Mouse (Mus musculus) embryonic stem cell, embryonic (primary cell): ENCODE measurements around the gene Serpina9.

Experiments used
- CTCF ChIA-PET, 4 experiments: fragments of 300-600 bp in 2 of 4; fragments of 350-600 bp in 2 of 4; sonication (Branson Sonifier 250); formaldehyde crosslinking; loops; one replicate each; lab custom pipeline; 2022; ENCODE audit warnings: inconsistent platforms in 2 of 4; lab: Charles Lee
- POLR2A ChIA-PET, 4 experiments: fragments of 300-600 bp in 2 of 4; fragments of 350-600 bp in 2 of 4; sonication (Branson Sonifier 250); formaldehyde crosslinking; loops; one replicate each; lab custom pipeline; 2022; ENCODE audit warnings: antibody characterized with exemption in 4 of 4, inconsistent platforms in 1 of 4; lab: Charles Lee

Serpina9 gene

DNA sequence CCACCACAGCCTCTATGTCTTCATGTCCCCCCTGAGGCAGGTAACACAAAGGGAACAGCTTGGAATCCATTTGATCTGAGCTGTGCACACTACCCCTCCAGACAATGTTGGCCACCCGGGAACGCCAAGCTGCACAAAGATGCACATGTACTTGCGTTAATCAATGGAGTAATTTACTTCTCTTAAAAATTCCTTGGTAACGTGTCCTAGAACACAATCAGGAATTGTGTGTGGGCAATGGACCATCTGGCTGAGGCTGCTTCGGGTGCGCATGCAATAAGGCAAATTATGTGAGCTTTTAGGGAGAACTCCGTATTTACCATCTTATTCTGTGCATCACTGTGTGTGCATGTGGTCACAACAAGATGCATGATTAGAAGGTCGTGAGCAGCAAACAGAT, 13.9 kb downstream of the Serpina9 start:
- ChIA-PET POLR2A (no interaction called here), CTCF (no interaction called here)

GRCm38 (mm10) chr12:103996513-103996912, 17.0 kb downstream of the Serpina9 start:
- ChIA-PET CTCF (interaction anchor here (0.5 to 2.1 kb wide), 11 partner anchors 19 to 1029 kb away, joined by 3 to 12 read pairs (median 4); no protein-coding TSS in a partner anchor), POLR2A (interaction anchor here in 2 of 4 experiments (0.6 to 1.1 kb wide), 2 partner anchors 73 to 1340 kb away, joined by 3 read pairs; no protein-coding TSS in a partner anchor)

DNA sequence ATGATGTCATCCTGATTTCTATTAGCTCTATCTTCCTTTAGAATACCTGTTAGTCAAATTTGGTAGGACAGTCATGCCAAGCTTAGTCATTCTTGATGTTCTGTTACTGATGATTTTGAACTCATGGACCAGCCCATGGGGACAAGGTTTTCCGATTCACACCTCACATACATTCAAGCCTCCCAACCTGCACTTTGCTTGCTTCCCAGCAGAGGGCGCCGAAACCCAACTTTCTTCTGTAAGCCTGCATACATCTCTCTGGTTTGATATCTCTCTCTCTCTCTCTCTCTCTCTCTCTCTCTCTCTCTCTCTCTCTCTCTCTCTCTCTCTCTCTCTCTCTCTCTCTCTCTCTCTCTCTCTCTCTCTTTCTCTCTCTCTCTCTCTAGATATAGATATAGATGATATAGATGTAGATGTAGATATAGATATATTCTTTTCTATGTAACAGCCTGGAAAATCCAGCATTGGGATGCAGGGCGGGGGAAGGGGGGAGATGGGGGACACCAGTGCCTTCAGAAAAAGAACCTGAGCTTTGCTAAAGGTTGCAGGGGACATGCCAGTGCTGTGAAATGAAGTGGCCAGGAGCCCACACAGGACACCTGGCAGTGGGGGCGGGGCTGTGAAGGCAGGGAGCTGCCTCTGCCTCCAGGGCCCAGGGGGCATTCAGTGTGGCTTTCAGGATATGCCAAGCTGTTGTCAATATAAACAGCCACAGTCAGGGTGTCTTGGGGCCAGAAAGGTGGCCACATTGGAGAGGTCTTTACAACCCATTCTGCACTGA, 18.1 kb downstream of the Serpina9 start:
- CTCF ChIA-PET, result interaction anchor here (0.5 to 2.0 kb wide), 18 partner anchors 18 to 1030 kb away, joined by 3 to 12 read pairs (median 4); no protein-coding TSS in a partner anchor
- POLR2A ChIA-PET, result interaction anchor here in 2 of 4 experiments (0.6 to 1.1 kb wide), 2 partner anchors 74 to 1341 kb away, joined by 3 read pairs; no protein-coding TSS in a partner anchor

- POLR2A ChIA-PET, result no interaction called here
- CTCF ChIA-PET, result interaction anchor here in 1 of 4 experiments (0.8 to 1.0 kb wide), 2 partner anchors 15 to 645 kb away, joined by 3 to 4 read pairs; no protein-coding TSS in a partner anchor
These were observed 20.6 kb downstream of the Serpina9 start for GRCm38 (mm10) chr12:103992945-103993344.

- ChIA-PET CTCF (interaction anchor here in 2 of 4 experiments (0.7 to 1.1 kb wide), 2 partner anchors 12 to 431 kb away, joined by 4 to 5 read pairs; no protein-coding TSS in a partner anchor), POLR2A (no interaction called here)
These were observed 23.7 kb downstream of the Serpina9 start, which contains the start of gene Serpina11 for GRCm38 (mm10) chr12:103989857-103990256. Gene Serpina11, minus strand, starts transcription at chr12:103989957.

DNA sequence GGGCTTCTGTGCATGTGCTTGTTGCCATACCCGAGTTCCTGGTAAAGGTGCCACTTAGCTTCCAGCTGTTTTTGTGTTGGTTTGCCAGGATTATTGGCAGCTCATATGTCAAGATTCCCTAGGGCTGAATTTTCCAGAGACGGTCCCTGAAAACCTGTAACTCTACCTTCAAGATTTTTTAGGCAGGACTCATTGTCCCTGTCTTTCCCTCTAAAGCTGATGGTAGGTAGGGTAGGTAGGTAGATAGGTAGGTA, 24.1 kb downstream of the Serpina9 start:
- POLR2A ChIA-PET, result no interaction called here
- CTCF ChIA-PET, result interaction anchor here in 1 of 4 experiments (0.7 kb wide), 1 partner anchor 11 kb away, joined by 4 read pairs; no protein-coding TSS in a partner anchor

- ChIA-PET POLR2A (no interaction called here), CTCF (interaction anchor here in 1 of 4 experiments (0.7 kb wide), 1 partner anchor 11 kb away, joined by 4 read pairs; no protein-coding TSS in a partner anchor)
These were observed 24.6 kb downstream of the Serpina9 start for GRCm38 (mm10) chr12:103988754-103989513.

DNA sequence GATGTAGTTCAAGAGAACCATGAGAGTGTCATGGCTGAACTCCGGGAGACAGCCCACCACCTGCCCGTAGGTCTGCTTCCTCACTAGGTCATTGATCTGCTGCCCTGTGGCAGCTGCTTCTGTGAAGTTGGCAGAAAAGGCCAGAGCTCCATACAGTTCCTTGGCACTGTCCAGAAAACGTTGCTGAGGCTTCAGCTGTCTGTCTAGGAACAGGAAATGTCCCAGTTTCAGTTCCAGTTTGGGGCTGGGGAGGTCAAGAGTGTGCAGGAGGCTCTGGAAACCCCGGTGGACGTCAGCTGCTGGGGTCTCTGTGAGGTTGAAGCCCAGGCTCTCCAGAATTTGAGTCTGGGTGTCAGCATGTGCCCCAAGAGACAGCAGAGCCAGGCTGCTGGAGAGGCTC, 27.7 kb downstream of the Serpina9 start:
- CTCF ChIA-PET, result interaction anchor here in 3 of 4 experiments (0.6 to 2.9 kb wide), 8 partner anchors 8 to 454 kb away, joined by 3 to 15 read pairs (median 6); no protein-coding TSS in a partner anchor
- POLR2A ChIA-PET, result no interaction called here

DNA sequence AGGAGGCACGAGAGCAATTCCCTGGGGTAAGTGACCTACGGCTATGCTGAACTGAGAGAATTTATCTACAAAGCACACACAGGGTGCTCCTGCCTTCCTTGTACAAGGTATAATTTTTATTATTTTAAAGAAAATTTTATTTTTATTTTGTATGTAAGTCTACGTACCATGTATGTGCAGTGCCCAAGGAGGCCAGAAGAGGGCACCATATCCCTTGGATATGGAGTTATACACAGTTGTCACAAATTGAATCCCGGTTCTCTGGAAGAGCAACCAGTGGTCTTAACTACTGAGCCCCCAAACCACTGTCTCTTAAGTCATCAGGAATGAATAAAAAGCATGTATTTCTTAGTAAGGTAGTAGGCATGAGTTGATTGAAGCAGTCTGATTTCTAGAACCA, 28.6 kb downstream of the Serpina9 start:
- POLR2A ChIA-PET, result interaction anchor here in 1 of 4 experiments (0.6 kb wide), 1 partner anchor 13 kb away, joined by 3 read pairs; no protein-coding TSS in a partner anchor
- CTCF ChIA-PET, result interaction anchor here (0.6 to 2.9 kb wide), 11 partner anchors 44 to 1442 kb away, joined by 3 to 15 read pairs (median 5); no protein-coding TSS in a partner anchor

DNA sequence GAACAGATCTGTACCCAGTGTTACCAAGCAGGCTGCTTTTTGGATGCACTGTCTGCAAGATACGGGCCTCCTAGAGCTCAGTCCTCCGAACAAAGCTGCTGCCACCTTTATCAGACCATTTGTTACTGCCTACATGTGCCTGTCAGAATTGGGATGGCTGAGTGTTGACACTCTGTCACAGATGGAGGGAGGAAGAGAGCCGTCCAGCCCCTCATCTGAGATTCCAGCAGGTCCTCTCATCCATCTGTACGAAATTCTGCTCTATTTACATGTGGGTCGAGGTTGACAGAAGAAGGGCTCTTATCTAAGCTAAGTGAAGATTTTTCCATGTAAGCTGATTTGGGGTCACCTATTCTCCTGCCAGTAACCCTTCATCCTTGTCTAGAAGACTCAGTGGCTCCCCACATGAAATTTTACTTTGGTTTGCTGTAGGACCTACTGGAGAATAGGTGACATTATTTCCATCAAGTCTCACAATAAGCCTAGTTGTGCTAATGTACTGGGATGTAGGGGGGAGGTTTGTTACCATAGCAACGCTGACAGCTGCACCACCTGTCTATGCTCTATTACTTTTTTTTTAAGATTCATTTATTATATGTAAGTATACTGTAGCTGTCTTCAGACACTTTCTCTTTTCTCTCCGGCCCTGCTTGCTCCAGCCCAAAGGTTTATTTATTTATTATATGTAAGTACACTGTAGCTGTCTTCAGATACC, 31.8 kb downstream of the Serpina9 start:
- ChIA-PET CTCF (no interaction called here), POLR2A (no interaction called here)

GRCm38 (mm10) chr12:103978294-103978693, 35.3 kb downstream of the Serpina9 start:
- POLR2A ChIA-PET, result interaction anchor here in 1 of 4 experiments (0.6 kb wide), 1 partner anchor 886 kb away, joined by 3 read pairs; no protein-coding TSS in a partner anchor

GRCm38 (mm10) chr12:103977846-103978245, 35.7 kb downstream of the Serpina9 start:
- ChIA-PET POLR2A (interaction anchor here in 1 of 4 experiments (0.6 kb wide), 1 partner anchor 886 kb away, joined by 3 read pairs; no protein-coding TSS in a partner anchor), CTCF (interaction anchor here in 3 of 4 experiments (0.5 to 1.4 kb wide), 23 partner anchors 9 to 717 kb away, joined by 3 to 13 read pairs (median 3); partner anchors contain the start of gene Serpina11 (in 1 of the 3))

More at GRCm38 (mm10) chr12:103978294-103978693, 35.3 kb downstream of the Serpina9 start:
- CTCF ChIA-PET, result interaction anchor here in 3 of 4 experiments (0.5 to 1.4 kb wide), 20 partner anchors 8 to 449 kb away, joined by 3 to 10 read pairs (median 3); partner anchors contain the start of gene Serpina11 (in 1 of the 3)

- ChIA-PET POLR2A (no interaction called here), CTCF (interaction anchor here in 3 of 4 experiments (0.5 to 0.6 kb wide), 3 partner anchors 19 to 442 kb away, joined by 5 to 13 read pairs (median 11); no protein-coding TSS in a partner anchor)
These were observed 36.5 kb downstream of the Serpina9 start for GRCm38 (mm10) chr12:103977060-103977459.

GRCm38 (mm10) chr12:103971080-103971479, 42.5 kb downstream of the Serpina9 start:
- CTCF ChIA-PET, result no interaction called here
- POLR2A ChIA-PET, result no interaction called here

- CTCF ChIA-PET, result interaction anchor here in 1 of 4 experiments (0.7 kb wide), 1 partner anchor 9 kb away, joined by 3 read pairs; no protein-coding TSS in a partner anchor
- POLR2A ChIA-PET, result no interaction called here
These were observed 43.9 kb downstream of the Serpina9 start for GRCm38 (mm10) chr12:103969577-103970116.

GRCm38 (mm10) chr12:103966761-103967160, 46.8 kb downstream of the Serpina9 start:
- ChIA-PET CTCF (no interaction called here), POLR2A (no interaction called here)

GRCm38 (mm10) chr12:103963288-103963687, 50.3 kb downstream of the Serpina9 start:
- ChIA-PET CTCF (interaction anchor here in 1 of 4 experiments (0.8 kb wide), 1 partner anchor 619 kb away, joined by 7 read pairs; no protein-coding TSS in a partner anchor), POLR2A (no interaction called here)
